Mouse (Mus musculus) testis, postnatal 14 days (tissue): ENCODE results near the gene Tmem33.

Experiments used
- DNase-seq: peaks from one replicate; pipeline ENCODE4 v3.0.0; 2021; ENCODE audit warnings: low spot score

Gene Tmem33

GRCm38 (mm10) chr5:67258473-67258872, 1.9 kb upstream of the Tmem33 start:
- DNase-seq: no peak

GRCm38 (mm10) chr5:67260159-67260530, 220 bp upstream of the Tmem33 start:
- DNase-seq: no peak

- DNase-seq: no peak
These were observed 2.6 kb downstream of the Tmem33 start for GRCm38 (mm10) chr5:67262964-67263363.

DNA sequence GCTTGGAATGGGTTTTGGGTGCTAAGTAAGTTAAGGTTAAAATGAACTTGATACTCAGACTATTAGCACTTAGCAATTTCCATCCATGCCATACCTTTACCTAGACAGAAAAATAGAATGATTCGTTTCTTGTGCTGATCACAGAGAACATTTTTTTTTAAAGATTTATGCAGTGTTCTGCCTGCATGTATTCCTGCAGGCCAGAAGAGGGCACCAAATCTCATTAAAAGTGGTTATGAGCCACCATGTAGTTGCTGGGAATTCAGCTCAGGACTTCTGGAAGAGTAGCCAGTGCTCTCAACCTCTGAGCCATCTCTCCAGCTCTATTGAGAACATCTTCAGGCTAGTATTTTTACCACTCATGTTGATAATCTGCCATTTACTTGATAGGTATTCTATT, 5.7 kb downstream of the Tmem33 start:
- no peak for DNase-seq

DNA sequence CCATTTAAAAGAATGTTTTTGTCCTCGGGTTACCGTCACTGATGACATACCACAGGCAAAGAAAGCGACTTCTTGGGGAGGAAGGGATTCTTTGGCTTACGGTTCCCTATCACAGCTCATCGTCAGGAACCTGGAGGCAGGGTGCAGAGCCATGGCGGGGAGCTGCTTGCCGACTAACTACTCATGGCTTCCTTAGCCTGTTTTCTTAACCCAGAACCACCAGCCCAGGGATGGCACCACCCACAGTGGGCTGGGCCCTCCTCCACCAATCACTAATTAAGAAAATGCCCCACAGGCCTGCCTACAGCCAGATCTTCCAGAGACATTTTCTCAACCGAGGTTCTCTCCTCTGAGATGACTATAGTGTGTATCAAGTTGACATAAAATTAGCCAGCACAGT, 8.9 kb downstream of the Tmem33 start:
- no peak for DNase-seq

GRCm38 (mm10) chr5:67279407-67279806, 19.0 kb downstream of the Tmem33 start:
- DNase-seq: no peak

DNA sequence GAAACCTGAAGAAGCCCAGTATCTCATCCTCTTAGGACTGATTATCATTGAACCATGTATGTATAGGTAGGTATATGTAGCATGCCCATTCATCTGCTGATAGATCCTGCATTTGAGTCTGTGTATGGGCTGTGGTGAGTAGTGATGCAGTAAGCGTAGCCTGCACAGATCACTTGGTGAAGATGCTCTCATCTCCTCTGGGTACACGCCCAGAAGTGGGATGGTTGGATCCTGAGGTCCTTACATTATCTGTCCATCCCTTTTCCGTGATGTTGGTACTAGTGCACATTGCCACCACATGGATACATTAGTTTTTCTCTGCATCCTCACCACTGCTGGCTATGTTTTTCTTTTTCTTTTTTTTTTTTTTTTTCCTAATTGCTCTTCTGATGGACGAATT, 19.5 kb downstream of the Tmem33 start:
- no peak for DNase-seq

GRCm38 (mm10) chr5:67280400-67280799, 20.0 kb downstream of the Tmem33 start:
- DNase-seq: no peak

DNA sequence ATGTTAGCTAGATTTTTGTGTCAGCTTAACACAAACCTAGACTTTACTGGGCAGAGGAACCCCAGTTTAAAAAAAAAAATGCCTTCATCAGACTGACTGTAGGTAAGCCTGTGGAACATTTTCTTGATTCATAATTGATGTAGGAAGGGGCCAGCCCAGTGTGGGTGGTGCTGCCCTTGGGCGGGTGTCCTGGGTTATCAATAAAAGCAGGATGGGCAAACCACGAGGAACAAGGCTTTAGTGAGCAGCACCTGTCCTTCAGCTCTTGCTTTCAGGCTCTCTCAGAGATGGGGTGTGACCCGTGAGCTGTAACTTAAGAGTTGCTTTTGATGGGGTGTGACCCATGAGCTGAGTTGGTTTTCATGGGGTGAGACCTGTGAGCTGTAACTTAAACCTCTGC, 34.7 kb downstream of the Tmem33 start:
- no peak for DNase-seq

DNA sequence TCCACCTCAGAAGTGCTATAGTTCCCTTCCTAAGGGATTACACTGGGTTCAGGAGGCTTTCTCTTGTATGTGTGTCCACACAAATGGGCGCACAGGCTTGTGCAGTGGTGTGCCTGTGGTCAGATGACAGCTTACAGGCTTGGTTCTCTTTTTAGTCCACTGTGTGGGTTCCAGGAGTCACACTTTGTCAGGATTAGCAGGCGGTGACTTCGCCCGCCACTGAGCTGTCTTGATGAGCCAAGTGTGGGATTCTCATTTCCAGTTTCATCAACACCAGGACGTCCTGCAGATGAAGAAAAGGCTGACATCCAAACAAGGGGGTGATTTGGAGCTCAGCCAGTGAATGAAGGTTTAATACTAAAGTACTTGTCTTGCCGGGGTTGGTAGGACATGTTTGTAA, 35.3 kb downstream of the Tmem33 start:
- no peak for DNase-seq

GRCm38 (mm10) chr5:67296171-67296570, 35.8 kb downstream of the Tmem33 start:
- DNase-seq: no peak

- no peak for DNase-seq
These were observed 36.9 kb downstream of the Tmem33 start for GRCm38 (mm10) chr5:67297026-67297813.

GRCm38 (mm10) chr5:67299847-67300412, 39.6 kb downstream of the Tmem33 start:
- DNase-seq: no peak

- DNase-seq: no peak
These were observed 40.7 kb downstream of the Tmem33 start for GRCm38 (mm10) chr5:67300926-67301597.

- DNase-seq: no peak
These were observed 41.5 kb downstream of the Tmem33 start for GRCm38 (mm10) chr5:67301722-67302331.

- no peak for DNase-seq
These were observed 43.5 kb downstream of the Tmem33 start for GRCm38 (mm10) chr5:67303816-67304215.

DNA sequence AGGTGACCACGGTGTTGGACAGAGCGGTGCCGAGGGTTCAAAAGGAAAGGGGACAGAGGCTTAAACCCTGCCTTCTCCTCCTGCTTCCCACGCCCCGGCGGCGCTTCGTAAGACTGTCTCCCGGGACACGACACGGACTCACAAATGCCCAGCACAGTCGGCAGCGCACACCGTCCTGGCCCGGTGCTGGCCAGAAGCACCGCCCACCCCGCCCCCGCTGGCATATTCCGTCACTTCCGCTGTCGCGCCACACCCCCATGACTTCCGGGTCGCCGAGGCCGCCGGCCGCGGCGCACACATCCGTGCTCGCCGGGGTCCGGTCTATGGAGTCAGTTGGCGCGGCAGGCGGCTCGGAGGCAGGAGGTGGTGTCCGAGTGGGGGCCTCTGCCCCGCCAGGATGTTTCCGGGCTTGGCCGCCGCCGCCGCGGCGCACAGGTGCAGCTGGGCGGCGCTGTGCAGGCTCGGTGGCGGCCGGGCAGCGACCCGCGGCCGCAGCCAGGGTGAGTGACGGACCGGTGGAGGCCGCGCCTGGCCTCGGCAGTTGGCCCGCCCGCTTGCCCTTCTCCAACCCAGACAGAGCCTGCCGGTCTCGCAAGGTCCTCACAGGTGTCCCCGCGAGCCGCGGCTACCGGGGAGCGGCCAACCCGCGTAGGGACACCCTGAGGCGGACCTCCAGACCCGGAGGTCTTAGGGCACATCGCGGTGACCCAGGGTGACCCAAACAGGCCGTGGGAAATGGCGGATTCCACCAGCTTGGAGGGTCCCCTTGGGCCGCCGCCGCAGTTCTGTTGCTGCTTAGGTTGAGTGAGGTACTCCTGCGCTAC, 46.5 kb downstream of the Tmem33 start, which contains the start of gene Slc30a9:
TSS of gene Slc30a9 (plus strand) at position 258 of the 824 bp plus-strand sequence.
- DNase-seq: peak; percentile 91

DNA sequence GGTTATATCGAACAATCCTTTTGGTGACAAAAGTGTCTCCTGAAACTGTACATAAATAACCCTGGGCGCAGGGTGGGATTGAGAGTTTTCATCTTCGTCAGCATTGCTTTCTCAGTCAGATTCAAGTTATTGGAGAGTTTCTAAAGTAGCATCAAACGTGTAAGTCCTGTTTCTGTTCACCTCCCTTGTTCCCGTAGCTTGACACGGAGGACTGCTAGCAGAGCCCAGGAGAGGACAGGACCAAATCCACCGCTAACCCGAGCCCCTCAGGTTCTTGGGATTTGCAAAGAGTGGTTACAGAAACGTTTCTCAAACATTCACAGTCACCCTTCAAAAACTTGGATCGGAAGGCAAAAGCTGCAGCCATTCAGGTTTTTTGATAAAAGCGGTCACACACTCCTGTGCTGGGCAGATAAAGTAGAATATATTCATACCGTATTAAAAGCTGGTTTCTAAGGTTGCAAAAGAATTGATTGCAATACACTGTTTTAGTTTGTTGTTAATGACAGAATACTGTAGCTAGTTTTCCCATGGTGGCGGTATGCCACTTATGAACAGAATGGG, 47.4 kb downstream of the Tmem33 start:
- no peak for DNase-seq

DNA sequence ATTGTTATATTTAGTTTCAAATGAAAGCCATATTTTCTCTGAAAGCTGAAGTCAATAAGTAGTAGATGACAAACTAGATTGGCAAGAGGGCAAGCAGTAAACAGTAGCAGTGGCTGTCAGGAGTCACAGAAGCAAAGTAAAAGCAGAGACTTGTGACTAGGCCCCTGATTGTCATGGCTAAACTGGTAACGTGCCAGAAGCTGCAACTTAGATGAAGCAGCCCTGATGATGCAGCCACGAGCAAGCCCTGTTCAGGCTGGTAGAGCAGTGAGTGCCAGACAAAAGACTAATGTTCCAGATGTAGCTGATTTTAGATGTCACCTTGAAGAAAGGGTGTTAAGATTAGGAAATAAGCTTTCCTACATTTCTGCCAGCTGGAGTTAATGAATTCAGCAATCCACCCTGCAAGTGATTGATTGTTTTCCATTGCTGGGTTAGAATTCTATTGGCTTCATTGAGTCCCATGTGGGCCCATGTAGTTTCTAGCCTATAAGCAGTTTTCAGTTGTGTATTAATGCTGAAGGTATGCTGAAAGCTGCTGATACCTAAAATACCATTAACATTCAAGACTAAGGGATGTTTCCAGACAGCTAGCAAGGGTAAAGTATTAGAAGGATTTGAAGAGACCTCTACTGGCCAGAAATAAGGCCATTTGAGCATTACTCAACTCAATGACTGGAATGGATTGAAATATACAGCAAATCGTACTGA, 51.6 kb downstream of the Tmem33 start:
- no peak for DNase-seq

DNA sequence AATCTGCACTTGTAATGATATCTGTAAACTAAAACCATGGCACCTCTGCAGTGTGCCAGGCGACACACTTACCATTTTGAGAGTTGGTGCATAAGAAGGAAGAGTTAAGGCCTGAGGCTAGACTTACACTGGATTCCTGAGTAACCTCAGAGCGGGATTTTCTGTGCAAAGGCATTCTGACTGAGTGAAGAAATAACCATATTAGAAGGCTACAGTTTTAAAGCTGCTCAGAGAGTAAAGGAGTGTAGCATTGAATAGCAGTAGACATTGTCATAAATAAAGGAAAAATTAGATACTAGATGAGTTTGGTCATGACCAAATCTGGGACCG, 52.1 kb downstream of the Tmem33 start:
- no peak for DNase-seq

- no peak for DNase-seq
These were observed 61.4 kb downstream of the Tmem33 start for GRCm38 (mm10) chr5:67321656-67322268.
